Mouse (Mus musculus): ENCODE data around the gene Zfp553. TPM values are rescaled to one million over a fixed set of nuclear protein-coding genes. Genes with fewer than 3 reads are reported as not detected.

Zfp553 gene
- total RNA-seq, 2 experiments from 2014 or later, result 1.5 to 3.2 TPM

Other genes with a start within 250 kb of the Zfp553 start
- gene Mvp, start 218.4 kb upstream of the Zfp553 start, total RNA-seq (2015; ENCODE audit: low replicate concordance), result 1.5 and 1.9 TPM in 2 replicates
- 5.5 and 7.7 TPM in 2 replicates for gene Mvp, start 218.4 kb upstream of the Zfp553 start, total RNA-seq (2017; ENCODE audit: low replicate concordance)
- gene Pagr1b, start 216.6 kb upstream of the Zfp553 start, total RNA-seq (2015; ENCODE audit: low replicate concordance), result not detected in 2 replicates
- not detected in 2 replicates for gene Pagr1b, start 216.6 kb upstream of the Zfp553 start, total RNA-seq (2017; ENCODE audit: low replicate concordance)
- 13.4 and 18.8 TPM in 2 replicates for gene Pagr1a, start 215.7 kb upstream of the Zfp553 start, total RNA-seq (2015; ENCODE audit: low replicate concordance)
- gene Pagr1a, start 215.7 kb upstream of the Zfp553 start, total RNA-seq (2017; ENCODE audit: low replicate concordance), result 7.0 and 7.1 TPM in 2 replicates
- gene Gm42742, start 212.0 kb upstream of the Zfp553 start, total RNA-seq (2015; ENCODE audit: low replicate concordance), result 1.7 and 1.9 TPM in 2 replicates
- 8.1 and 9.1 TPM in 2 replicates for gene Gm42742, start 212.0 kb upstream of the Zfp553 start, total RNA-seq (2017; ENCODE audit: low replicate concordance)
- not detected in 2 replicates for gene Prrt2, start 211.8 kb upstream of the Zfp553 start, total RNA-seq (2015; ENCODE audit: low replicate concordance)
- gene Prrt2, start 211.8 kb upstream of the Zfp553 start, total RNA-seq (2017; ENCODE audit: low replicate concordance), result 1.5 TPM in 1 of 2 replicates, not detected in the other
- gene Maz, start 206.0 kb upstream of the Zfp553 start, total RNA-seq (2015; ENCODE audit: low replicate concordance), result 44.9 and 51.3 TPM in 2 replicates
- gene Maz, start 206.0 kb upstream of the Zfp553 start, total RNA-seq (2017; ENCODE audit: low replicate concordance), result 25.0 and 49.5 TPM in 2 replicates
- 50.5 and 71.7 TPM in 2 replicates for gene Kif22, start 190.6 kb upstream of the Zfp553 start, total RNA-seq (2015; ENCODE audit: low replicate concordance)
- 57.3 and 83.1 TPM in 2 replicates for gene Kif22, start 190.6 kb upstream of the Zfp553 start, total RNA-seq (2017; ENCODE audit: low replicate concordance)
- not detected in 2 replicates for gene Zg16, start 145.7 kb upstream of the Zfp553 start, total RNA-seq (2015; ENCODE audit: low replicate concordance)
- 3.2 and 5.0 TPM in 2 replicates for gene Zg16, start 145.7 kb upstream of the Zfp553 start, total RNA-seq (2017; ENCODE audit: low replicate concordance)
- gene AI467606, start 141.7 kb upstream of the Zfp553 start, total RNA-seq (2015; ENCODE audit: low replicate concordance), result 19.8 and 26.8 TPM in 2 replicates
- gene AI467606, start 141.7 kb upstream of the Zfp553 start, total RNA-seq (2017; ENCODE audit: low replicate concordance), result 17.1 and 19.9 TPM in 2 replicates
- gene Qprt, start 110.8 kb upstream of the Zfp553 start, total RNA-seq (2015; ENCODE audit: low replicate concordance), result 1.7 TPM in 1 of 2 replicates, not detected in the other
- gene Qprt, start 110.8 kb upstream of the Zfp553 start, total RNA-seq (2017; ENCODE audit: low replicate concordance), result 0.34 TPM in 1 of 2 replicates, not detected in the other
- gene Spn, start 95.2 kb upstream of the Zfp553 start, total RNA-seq (2015; ENCODE audit: low replicate concordance), result 15.8 and 24.9 TPM in 2 replicates
- 58.3 and 60.0 TPM in 2 replicates for gene Spn, start 95.2 kb upstream of the Zfp553 start, total RNA-seq (2017; ENCODE audit: low replicate concordance)
- gene Cd2bp2, start 37.0 kb upstream of the Zfp553 start, total RNA-seq (2015; ENCODE audit: low replicate concordance), result 8.4 and 36.9 TPM in 2 replicates
- 17.9 and 22.9 TPM in 2 replicates for gene Cd2bp2, start 37.0 kb upstream of the Zfp553 start, total RNA-seq (2017; ENCODE audit: low replicate concordance)
- 8.1 and 23.0 TPM in 2 replicates for gene Tbc1d10b, start 24.6 kb upstream of the Zfp553 start, total RNA-seq (2015; ENCODE audit: low replicate concordance)
- 77.5 and 122 TPM in 2 replicates for gene Tbc1d10b, start 24.6 kb upstream of the Zfp553 start, total RNA-seq (2017; ENCODE audit: low replicate concordance)
- gene Mylpf, start 24.2 kb upstream of the Zfp553 start, total RNA-seq (2015; ENCODE audit: low replicate concordance), result 6.5 and 9.8 TPM in 2 replicates
- 16.2 and 61.5 TPM in 2 replicates for gene Mylpf, start 24.2 kb upstream of the Zfp553 start, total RNA-seq (2017; ENCODE audit: low replicate concordance)
- gene Sept1, start 69 bp downstream of the Zfp553 start, total RNA-seq (2015; ENCODE audit: low replicate concordance), result 189 and 204 TPM in 2 replicates
- 179 and 191 TPM in 2 replicates for gene Sept1, start 69 bp downstream of the Zfp553 start, total RNA-seq (2017; ENCODE audit: low replicate concordance)
- 1.7 TPM in 1 of 2 replicates, not detected in the other for gene Zfp771, start 11.2 kb downstream of the Zfp553 start, total RNA-seq (2015; ENCODE audit: low replicate concordance)
- gene Zfp771, start 11.2 kb downstream of the Zfp553 start, total RNA-seq (2017; ENCODE audit: low replicate concordance), result 0.70 TPM in 1 of 2 replicates, not detected in the other
- 14.0 and 24.8 TPM in 2 replicates for gene Dctpp1, start 27.6 kb downstream of the Zfp553 start, total RNA-seq (2015; ENCODE audit: low replicate concordance)
- gene Dctpp1, start 27.6 kb downstream of the Zfp553 start, total RNA-seq (2017; ENCODE audit: low replicate concordance), result 2.0 and 8.6 TPM in 2 replicates
- 15.6 and 18.8 TPM in 2 replicates for gene Sephs2, start 41.0 kb downstream of the Zfp553 start, total RNA-seq (2015; ENCODE audit: low replicate concordance)
- 20.2 and 34.8 TPM in 2 replicates for gene Sephs2, start 41.0 kb downstream of the Zfp553 start, total RNA-seq (2017; ENCODE audit: low replicate concordance)
- 29.0 and 34.4 TPM in 2 replicates for gene Itgal, start 63.2 kb downstream of the Zfp553 start, total RNA-seq (2015; ENCODE audit: low replicate concordance)
- 4.0 and 10.4 TPM in 2 replicates for gene Itgal, start 63.2 kb downstream of the Zfp553 start, total RNA-seq (2017; ENCODE audit: low replicate concordance)
- gene Zfp768, start 112.5 kb downstream of the Zfp553 start, total RNA-seq (2015; ENCODE audit: low replicate concordance), result 1.2 TPM in 1 of 2 replicates, not detected in the other
- 0.94 and 1.5 TPM in 2 replicates for gene Zfp768, start 112.5 kb downstream of the Zfp553 start, total RNA-seq (2017; ENCODE audit: low replicate concordance)
- gene Zfp747, start 143.0 kb downstream of the Zfp553 start, total RNA-seq (2015; ENCODE audit: low replicate concordance), result 0.42 and 1.2 TPM in 2 replicates
- gene Zfp747, start 143.0 kb downstream of the Zfp553 start, total RNA-seq (2017; ENCODE audit: low replicate concordance), result 1.0 and 1.3 TPM in 2 replicates
- gene 9130019O22Rik, start 154.1 kb downstream of the Zfp553 start, total RNA-seq (2015; ENCODE audit: low replicate concordance), result 0.38 TPM in 1 of 2 replicates, not detected in the other
- gene 9130019O22Rik, start 154.1 kb downstream of the Zfp553 start, total RNA-seq (2017; ENCODE audit: low replicate concordance), result 1.4 and 1.8 TPM in 2 replicates
- gene E430018J23Rik, start 160.6 kb downstream of the Zfp553 start, total RNA-seq (2015; ENCODE audit: low replicate concordance), result not detected in 2 replicates
- 0.28 and 3.4 TPM in 2 replicates for gene E430018J23Rik, start 160.6 kb downstream of the Zfp553 start, total RNA-seq (2017; ENCODE audit: low replicate concordance)
- gene Zfp764, start 173.8 kb downstream of the Zfp553 start, total RNA-seq (2015; ENCODE audit: low replicate concordance), result 0.19 and 3.6 TPM in 2 replicates
- gene Zfp764, start 173.8 kb downstream of the Zfp553 start, total RNA-seq (2017; ENCODE audit: low replicate concordance), result 2.5 TPM in 1 of 2 replicates, not detected in the other
- gene Zfp688, start 189.0 kb downstream of the Zfp553 start, total RNA-seq (2015; ENCODE audit: low replicate concordance), result 8.4 and 26.9 TPM in 2 replicates
- gene Zfp688, start 189.0 kb downstream of the Zfp553 start, total RNA-seq (2017; ENCODE audit: low replicate concordance), result 1.0 and 3.5 TPM in 2 replicates
- not detected in 2 replicates for gene Zfp689, start 216.1 kb downstream of the Zfp553 start, total RNA-seq (2015; ENCODE audit: low replicate concordance)
- gene Zfp689, start 216.1 kb downstream of the Zfp553 start, total RNA-seq (2017; ENCODE audit: low replicate concordance), result 0.26 and 2.4 TPM in 2 replicates
- 65.2 and 71.7 TPM in 2 replicates for gene Prr14, start 226.6 kb downstream of the Zfp553 start, total RNA-seq (2015; ENCODE audit: low replicate concordance)
- 25.4 and 41.3 TPM in 2 replicates for gene Prr14, start 226.6 kb downstream of the Zfp553 start, total RNA-seq (2017; ENCODE audit: low replicate concordance)
- 154 and 157 TPM in 2 replicates for gene Fbrs, start 246.1 kb downstream of the Zfp553 start, total RNA-seq (2015; ENCODE audit: low replicate concordance)
- gene Fbrs, start 246.1 kb downstream of the Zfp553 start, total RNA-seq (2017; ENCODE audit: low replicate concordance), result 61.2 and 79.1 TPM in 2 replicates

Data from erythroblast, adult 5-6 weeks (primary cell).